Mouse (Mus musculus) liver, adult 2 months (tissue): ENCODE data around the gene Dhx57.

Experiments
- CTCF ChIP-seq: fragments of 200-500 bp; IDR thresholded peaks from 2 replicates; pipeline ENCODE4 v1.5.1; 2011; ENCODE audit warnings: low read depth, low read length, control low read depth
- POLR2A ChIP-seq: fragments of 200-500 bp; IDR thresholded peaks from 2 replicates; pipeline ENCODE4 v1.6.1; 2011; ENCODE audit warnings: low read length, control low read depth; ENCODE audit not compliant: insufficient read depth; ENCODE audit errors: extremely low read depth

GRCm38 (mm10) chr17:80289280-80290073 is 799 bp downstream of the Dhx57 start:
- TF ChIP-seq POLR2A, result no peak
- TF ChIP-seq CTCF, result no peak
